Comparison of ENCODE assay signal across 9 mouse cellular contexts in the genomic region with DNA sequence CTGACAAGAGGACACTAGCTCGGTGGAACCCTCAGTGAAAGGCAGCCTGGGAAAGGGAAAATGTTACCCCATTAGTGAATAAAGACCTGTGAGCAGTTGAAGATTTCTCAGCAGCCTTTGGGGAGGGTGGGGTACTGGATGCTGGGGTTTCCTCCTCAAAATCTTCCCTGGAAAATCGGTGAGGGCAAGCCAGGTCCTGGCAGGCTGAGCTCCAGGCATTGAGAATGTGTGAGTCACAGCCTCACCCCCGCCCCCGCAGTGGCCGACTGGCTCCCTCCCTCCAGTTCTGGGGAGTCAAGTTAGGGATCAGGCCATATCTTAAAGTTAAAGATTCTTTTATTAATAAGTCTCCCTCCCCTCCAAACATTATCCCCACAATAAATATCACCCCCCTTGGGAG. TPM values are rescaled to one million over a fixed set of nuclear protein-coding genes. Genes with fewer than 3 reads are reported as not detected.
A peak's percentile ranks its signal among the peaks of the same experiment; 100 is the strongest.
DNase-seq lines count a peak whose midpoint lies in the region; ATAC-seq and TF ChIP-seq lines count a peak whose summit lies in the region.
"Had no signal": no experiment of that assay in that cellular context is flagged by ENCODE, and none has a peak within 500 bp of the region (broad histone marks: within the 10 kb centered on the region; RNA-seq: fewer than 3 reads in every experiment).

No protein-coding gene starts in this region.

- WGBS in forebrain, postnatal 0 days = 39% methylated on average over 5 of the region's 5 CpGs
- WGBS in hindbrain, postnatal 0 days = 57% methylated on average over 5 of the region's 5 CpGs
- WGBS in lung, postnatal 0 days = 30% methylated on average over 4 of the region's 5 CpGs

- H3K9me3 ChIP-seq in forebrain, postnatal 0 days (ENCODE audit: low read length) = no peaks in the 10 kb centered on the region
- no peaks in the 10 kb centered on the region for H3K9me3 ChIP-seq in hindbrain, postnatal 0 days (ENCODE audit: low read length)
- no peaks in the 10 kb centered on the region for H3K9me3 ChIP-seq in lung, postnatal 0 days (ENCODE audit: low read length)

- TF ChIP-seq CTCF in forebrain, postnatal 0 days (IDR thresholded peaks at IDR 0.05; ENCODE audit: low read depth) = no peak
- TF ChIP-seq CTCF in hindbrain, postnatal 0 days (IDR thresholded peaks at IDR 0.05; ENCODE audit: low read depth) = no peak
- no peak for TF ChIP-seq CTCF in lung, postnatal 0 days (IDR thresholded peaks at IDR 0.05)

- peaks cover 18% of the 10 kb centered on the region for H3K27me3 ChIP-seq in forebrain, postnatal 0 days (ENCODE audit: insufficient read depth, low read length)
- peaks cover 18% of the 10 kb centered on the region for H3K27me3 ChIP-seq in hindbrain, postnatal 0 days (ENCODE audit: insufficient read depth, low read length)
- no peaks in the 10 kb centered on the region; the same call in 1 of the 2 replicates for H3K27me3 ChIP-seq in lung, postnatal 0 days (replicated peaks; ENCODE audit: insufficient read depth, low read length)

- peak; percentile 94 for DNase-seq in 3T3-L1 (ENCODE audit: low read depth, low spot score)
- DNase-seq in adipocyte (ENCODE audit: low spot score) = peak; percentile 62
- no peak for DNase-seq in forebrain, postnatal 0 days
- DNase-seq in hindbrain, postnatal 0 days (ENCODE audit: low spot score) = no peak
- DNase-seq in lung, postnatal 0 days (ENCODE audit: low spot score) = peak; percentile 72
- peak; percentile 90 for DNase-seq in urinary bladder, postnatal 14 days (ENCODE audit: low spot score)
- DNase-seq in frontal cortex, postnatal 25 days (ENCODE audit: low spot score in 2 of 2) = no peak
- no peak for DNase-seq in embryo, embryonic 10.5 days (ENCODE audit: low spot score)

- no peak for TF ChIP-seq EP300 in lung, postnatal 0 days (IDR thresholded peaks at IDR 0.05)

- no peak overlapping the region for H3K9ac ChIP-seq in forebrain, postnatal 0 days
- H3K9ac ChIP-seq in hindbrain, postnatal 0 days (replicated peaks; ENCODE audit: low read length) = no peak overlapping the region
- H3K9ac ChIP-seq in lung, postnatal 0 days (replicated peaks; ENCODE audit: low read depth) = no peak overlapping the region
- H3K9ac ChIP-seq: liver, embryonic 14.5 days had no signal

- 0 out of 2 replicates have a peak, but pooled peaks cover under 1% of the 10 kb centered on the region for H3K36me3 ChIP-seq in forebrain, postnatal 0 days (ENCODE audit: insufficient read depth)
- no peaks in the 10 kb centered on the region for H3K36me3 ChIP-seq in hindbrain, postnatal 0 days (ENCODE audit: insufficient read depth, low read length)
- no peaks in the 10 kb centered on the region for H3K36me3 ChIP-seq in lung, postnatal 0 days (ENCODE audit: insufficient read depth, low read length)

- peaks cover 18% of the 10 kb centered on the region; the same call in 1 of the 2 replicates for H3K4me1 ChIP-seq in forebrain, postnatal 0 days (ENCODE audit: insufficient read depth)
- H3K4me1 ChIP-seq in hindbrain, postnatal 0 days (ENCODE audit: insufficient read depth, low read length) = peaks cover 19% of the 10 kb centered on the region
- peaks cover 20% of the 10 kb centered on the region; the same call in 1 of the 2 replicates for H3K4me1 ChIP-seq in lung, postnatal 0 days (ENCODE audit: insufficient read depth, low read depth, low read length)

- no peak overlapping the region for H3K27ac ChIP-seq in forebrain, postnatal 0 days (ENCODE audit: low read depth, low read length)
- no peak overlapping the region for H3K27ac ChIP-seq in hindbrain, postnatal 0 days
- peak overlapping the region; percentile 74 for H3K27ac ChIP-seq in lung, postnatal 0 days (ENCODE audit: low read length)
- H3K27ac ChIP-seq: liver, embryonic 14.5 days had no signal

- H3K4me3 ChIP-seq in forebrain, postnatal 0 days (ENCODE audit: low read depth, low read length) = no peak overlapping the region
- no peak overlapping the region for H3K4me3 ChIP-seq in hindbrain, postnatal 0 days (ENCODE audit: low read length)
- H3K4me3 ChIP-seq in lung, postnatal 0 days (ENCODE audit: low read depth, low read length) = peak overlapping the region; percentile 8; the same call in 1 of the 2 replicates

- peak overlapping the region; percentile 85; the same call in 1 of the 2 replicates for H3K4me2 ChIP-seq in forebrain, postnatal 0 days (ENCODE audit: low read depth)
- peak overlapping the region; percentile 75 for H3K4me2 ChIP-seq in hindbrain, postnatal 0 days (ENCODE audit: low read depth, low read length)
- peak overlapping the region; percentile 80 for H3K4me2 ChIP-seq in lung, postnatal 0 days (replicated peaks; ENCODE audit: low read depth, low read length)

- ATAC-seq in forebrain, postnatal 0 days = no peak
- ATAC-seq in hindbrain, postnatal 0 days = no peak
- ATAC-seq in lung, postnatal 0 days = no peak

RNA-seq across cellular contexts. Expression of a gene that starts 1.4 kb away (rescaled TPM):
- 14.7 and 18.2 TPM in 2 replicates for total RNA-seq in forebrain, postnatal 0 days (2014; rRNA removed)
- polyA plus RNA-seq in forebrain, postnatal 0 days (2015; fragmentation: Nextera tagmentation; extraction: Ambion mirVana) = 18.0 and 21.1 TPM in 2 replicates
- total RNA-seq in hindbrain, postnatal 0 days (2014; rRNA removed) = 16.1 and 28.1 TPM in 2 replicates
- polyA plus RNA-seq in hindbrain, postnatal 0 days (2015; fragmentation: Nextera tagmentation; extraction: Ambion mirVana) = 28.4 and 29.1 TPM in 2 replicates
- polyA plus RNA-seq in lung, postnatal 0 days (2015; fragmentation: Nextera tagmentation; extraction: Ambion mirVana) = 18.1 and 18.6 TPM in 2 replicates

RNA-seq across cellular contexts. Expression of a gene that starts 1.7 kb away (rescaled TPM):
- 82.3 and 84.6 TPM in 2 replicates for total RNA-seq in forebrain, postnatal 0 days (2014; rRNA removed)
- polyA plus RNA-seq in forebrain, postnatal 0 days (2015; fragmentation: Nextera tagmentation; extraction: Ambion mirVana) = 198 and 215 TPM in 2 replicates
- 107 and 126 TPM in 2 replicates for total RNA-seq in hindbrain, postnatal 0 days (2014; rRNA removed)
- polyA plus RNA-seq in hindbrain, postnatal 0 days (2015; fragmentation: Nextera tagmentation; extraction: Ambion mirVana) = 209 and 217 TPM in 2 replicates
- polyA plus RNA-seq in lung, postnatal 0 days (2015; fragmentation: Nextera tagmentation; extraction: Ambion mirVana) = 104 and 107 TPM in 2 replicates

RNA-seq across cellular contexts. Expression of a gene that starts 2.1 kb away (rescaled TPM):
- 1.4 and 3.9 TPM in 2 replicates for total RNA-seq in forebrain, postnatal 0 days (2014; rRNA removed)
- polyA plus RNA-seq in forebrain, postnatal 0 days (2015; fragmentation: Nextera tagmentation; extraction: Ambion mirVana) = 2.0 and 3.6 TPM in 2 replicates
- total RNA-seq in hindbrain, postnatal 0 days (2014; rRNA removed) = 5.5 and 8.7 TPM in 2 replicates
- 7.3 and 7.7 TPM in 2 replicates for polyA plus RNA-seq in hindbrain, postnatal 0 days (2015; fragmentation: Nextera tagmentation; extraction: Ambion mirVana)
- polyA plus RNA-seq in lung, postnatal 0 days (2015; fragmentation: Nextera tagmentation; extraction: Ambion mirVana) = 50.4 and 53.8 TPM in 2 replicates

RNA-seq across cellular contexts. Expression of a gene that starts 3.9 kb away (rescaled TPM):
- total RNA-seq in forebrain, postnatal 0 days (2014; rRNA removed) = 0.31 and 1.8 TPM in 2 replicates
- 0.39 and 0.76 TPM in 2 replicates for polyA plus RNA-seq in forebrain, postnatal 0 days (2015; fragmentation: Nextera tagmentation; extraction: Ambion mirVana)
- total RNA-seq in hindbrain, postnatal 0 days (2014; rRNA removed) = 0.75 and 1.0 TPM in 2 replicates
- polyA plus RNA-seq in hindbrain, postnatal 0 days (2015; fragmentation: Nextera tagmentation; extraction: Ambion mirVana) = 0.33 and 0.34 TPM in 2 replicates
- polyA plus RNA-seq in lung, postnatal 0 days (2015; fragmentation: Nextera tagmentation; extraction: Ambion mirVana) = 5.9 and 6.3 TPM in 2 replicates

RNA-seq across cellular contexts. Expression of a gene that starts 8.7 kb away (rescaled TPM):
- total RNA-seq in forebrain, postnatal 0 days (2014; rRNA removed) = 0.54 TPM in 1 of 2 replicates, not detected in the other
- polyA plus RNA-seq in forebrain, postnatal 0 days (2015; fragmentation: Nextera tagmentation; extraction: Ambion mirVana) = 0.25 and 0.62 TPM in 2 replicates
- 1.0 and 1.9 TPM in 2 replicates for total RNA-seq in hindbrain, postnatal 0 days (2014; rRNA removed)
- 1.1 and 1.2 TPM in 2 replicates for polyA plus RNA-seq in hindbrain, postnatal 0 days (2015; fragmentation: Nextera tagmentation; extraction: Ambion mirVana)
- polyA plus RNA-seq in lung, postnatal 0 days (2015; fragmentation: Nextera tagmentation; extraction: Ambion mirVana) = 0.44 and 0.76 TPM in 2 replicates

Comparison
In these comparisons a context has a peak if more than half of its experiments do, and no peak if none do; other contexts are left out.
1. DNase-seq: peak in 3T3-L1 (single experiment), adipocyte (single experiment), lung, postnatal 0 days (single experiment) and urinary bladder, postnatal 14 days (single experiment); none in forebrain, postnatal 0 days (single experiment), hindbrain, postnatal 0 days (single experiment), frontal cortex, postnatal 25 days (0 of 2) and embryo, embryonic 10.5 days (single experiment).
2. Peak in every context shown above with its lines, with median percentiles within 50 percentile points of each other: H3K4me2 ChIP-seq.